Mouse (Mus musculus) kidney, embryonic 16.5 days (tissue): Measurements from ENCODE around the gene Cxcr5. TPM values are rescaled to one million over a fixed set of nuclear protein-coding genes. Genes with fewer than 3 reads are reported as not detected.
A peak's percentile ranks its signal among the peaks of the same experiment; 100 is the strongest.

ENCODE experiments used
- ATAC-seq: fragments of 200-750 bp; cut with Nextera tagmentation; 2 replicates; pipeline ENCODE4 v1.8.0; 2017; ENCODE audit warnings: moderate TSS enrichment; ENCODE audit not compliant: low FRiP score, low TSS enrichment
- H3K27ac ChIP-seq: fragments of 300-500 bp; sonication (generic); 2 replicates; pipeline ENCODE4 v1.5.1; 2014; ENCODE audit warnings: low read length
- H3K27me3 ChIP-seq: fragments of 300-500 bp; sonication (generic); 2 replicates; pipeline ENCODE4 v1.6.1; 2014; ENCODE audit warnings: low read length, control low read depth, mixed read lengths; ENCODE audit not compliant: insufficient read depth
- H3K36me3 ChIP-seq: fragments of 300-500 bp; sonication (generic); 2 replicates; pipeline ENCODE4 v1.6.1; 2014; ENCODE audit warnings: low read length, control low read depth, mixed read lengths; ENCODE audit not compliant: insufficient read depth
- H3K4me1 ChIP-seq: fragments of 300-500 bp; sonication (generic); 2 replicates; pipeline ENCODE4 v1.6.1; 2014; ENCODE audit warnings: low read length, control low read depth, mixed read lengths; ENCODE audit not compliant: insufficient read depth
- H3K4me2 ChIP-seq: fragments of 300-500 bp; sonication (generic); replicated peaks from 2 replicates; pipeline ENCODE4 v1.6.1; 2014; ENCODE audit warnings: low read depth, low read length
- H3K4me3 ChIP-seq: fragments of 300-500 bp; sonication (generic); 2 replicates; pipeline ENCODE4 v1.5.1; 2014; ENCODE audit warnings: mild to moderate bottlenecking, low read length
- H3K9ac ChIP-seq: fragments of 300-500 bp; sonication (generic); replicated peaks from 2 replicates; pipeline ENCODE4 v1.6.1; 2014; ENCODE audit warnings: low read length
- H3K9me3 ChIP-seq: fragments of 300-500 bp; sonication (generic); 2 replicates; pipeline ENCODE4 v1.6.1; 2016; ENCODE audit warnings: low read length, control low read depth
- WGBS: fragments of 180-500 bp; shearing (Covaris S2); extraction: QIAGEN DNeasy Blood & Tissue Kit; methylation state at CpG from one replicate; pipeline ENCODE4 v1.1.7; 2014; 5-methylcytosine and 5-hydroxymethylcytosine counted together
- polyA plus RNA-seq: library from polyadenylated mRNA; unstranded; fragments of >200 nt; fragmentation: Nextera tagmentation; extraction: Ambion mirVana; gene quantifications from 2 replicates; pipeline ENCODE4 v1.2.1, GENCODE M21; 2015

The Cxcr5 gene
- polyA plus RNA-seq, 1 experiment from 2014 or later, result 0.11 TPM

GRCm38 (mm10) chr9:44524235-44524826, 37.3 kb downstream of the Cxcr5 start:
- Histone ChIP-seq H3K4me3 (no peak overlapping the region), H3K9me3 (no peaks in the 10 kb centered on the region), H3K9ac (no peak overlapping the region), H3K27ac (no peak overlapping the region), H3K27me3 (no peaks in the 10 kb centered on the region), H3K36me3 (no peaks in the 10 kb centered on the region), H3K4me1 (no peaks in the 10 kb centered on the region), H3K4me2 (no peak overlapping the region)
- no peak for ATAC-seq
- 67% methylated on average over 5 of the region's 5 CpGs for WGBS

GRCm38 (mm10) chr9:44523686-44524085, 38.0 kb downstream of the Cxcr5 start:
- Histone ChIP-seq H3K27ac (no peak overlapping the region), H3K4me2 (no peak overlapping the region), H3K27me3 (no peaks in the 10 kb centered on the region), H3K4me1 (no peaks in the 10 kb centered on the region), H3K4me3 (no peak overlapping the region), H3K9ac (no peak overlapping the region), H3K36me3 (no peaks in the 10 kb centered on the region), H3K9me3 (no peaks in the 10 kb centered on the region)
- 51% methylated on average over 5 of the region's 5 CpGs for WGBS
- ATAC-seq, result no peak

GRCm38 (mm10) chr9:44521927-44522326, 39.8 kb downstream of the Cxcr5 start:
- Histone ChIP-seq H3K36me3 (no peaks in the 10 kb centered on the region), H3K27ac (no peak overlapping the region), H3K9me3 (no peaks in the 10 kb centered on the region), H3K9ac (no peak overlapping the region), H3K27me3 (no peaks in the 10 kb centered on the region), H3K4me1 (no peaks in the 10 kb centered on the region), H3K4me2 (no peak overlapping the region), H3K4me3 (no peak overlapping the region)
- ATAC-seq, result no peak
- 72% methylated on average over 10 of the region's 10 CpGs for WGBS

- no peak overlapping the region for H3K9ac ChIP-seq
- H3K27me3 ChIP-seq, result no peaks in the 10 kb centered on the region
- H3K4me2 ChIP-seq, result no peak overlapping the region
- peaks cover 8% of the 10 kb centered on the region; the same call in 1 of the 2 replicates for H3K4me1 ChIP-seq
- no peak overlapping the region for H3K4me3 ChIP-seq
- WGBS, result 57% methylated on average over 7 of the region's 7 CpGs
- H3K27ac ChIP-seq, result no peak overlapping the region
- no peaks in the 10 kb centered on the region for H3K9me3 ChIP-seq
- no peaks in the 10 kb centered on the region for H3K36me3 ChIP-seq
- no peak for ATAC-seq
Observed at GRCm38 (mm10) chr9:44518068-44518467, 43.6 kb downstream of the Cxcr5 start.

GRCm38 (mm10) chr9:44517368-44517767, 44.3 kb downstream of the Cxcr5 start:
- H3K27ac ChIP-seq, result no peak overlapping the region
- no peaks in the 10 kb centered on the region for H3K27me3 ChIP-seq

GRCm38 (mm10) chr9:44515891-44516290, 45.8 kb downstream of the Cxcr5 start:
- Histone ChIP-seq H3K4me1 (peaks cover 19% of the 10 kb centered on the region), H3K9ac (no peak overlapping the region), H3K36me3 (no peaks in the 10 kb centered on the region), H3K9me3 (no peaks in the 10 kb centered on the region), H3K27ac (peak overlapping the region; percentile 37), H3K4me3 (no peak overlapping the region), H3K4me2 (no peak overlapping the region), H3K27me3 (no peaks in the 10 kb centered on the region)
- no peak for ATAC-seq
- 89% methylated on average over 5 of the region's 5 CpGs for WGBS

More at GRCm38 (mm10) chr9:44517368-44517767, 44.3 kb downstream of the Cxcr5 start:
- H3K4me2 ChIP-seq, result no peak overlapping the region
- no peak overlapping the region for H3K4me3 ChIP-seq
- no peak overlapping the region for H3K9ac ChIP-seq
- peaks cover 10% of the 10 kb centered on the region; the same call in 1 of the 2 replicates for H3K4me1 ChIP-seq
- no peaks in the 10 kb centered on the region for H3K9me3 ChIP-seq
- 74% methylated on average over 4 of the region's 4 CpGs for WGBS
- no peaks in the 10 kb centered on the region for H3K36me3 ChIP-seq
- ATAC-seq, result no peak

- Histone ChIP-seq H3K4me3 (no peak overlapping the region), H3K4me2 (peak overlapping the region; percentile 28), H3K27me3 (no peaks in the 10 kb centered on the region), H3K27ac (peak overlapping the region; percentile 37), H3K4me1 (peaks cover 24% of the 10 kb centered on the region), H3K9ac (no peak overlapping the region), H3K9me3 (no peaks in the 10 kb centered on the region), H3K36me3 (no peaks in the 10 kb centered on the region)
- peak; percentile 70; the same call in 1 of the 2 replicates for ATAC-seq
- 57% methylated on average over 12 of the region's 12 CpGs for WGBS
Observed at GRCm38 (mm10) chr9:44515131-44515751, 46.4 kb downstream of the Cxcr5 start.

- H3K27me3 ChIP-seq, result no peaks in the 10 kb centered on the region
- WGBS, result 91% methylated on average over 5 of the region's 5 CpGs
- no peak for ATAC-seq
- no peaks in the 10 kb centered on the region for H3K9me3 ChIP-seq
- peaks cover 32% of the 10 kb centered on the region for H3K4me1 ChIP-seq
- no peaks in the 10 kb centered on the region for H3K36me3 ChIP-seq
- H3K27ac ChIP-seq, result no peak overlapping the region
- no peak overlapping the region for H3K4me2 ChIP-seq
- no peak overlapping the region for H3K9ac ChIP-seq
- no peak overlapping the region for H3K4me3 ChIP-seq
Observed at GRCm38 (mm10) chr9:44514147-44514546, 47.5 kb downstream of the Cxcr5 start.

- Histone ChIP-seq H3K4me2 (no peak overlapping the region), H3K27me3 (no peaks in the 10 kb centered on the region), H3K9me3 (no peaks in the 10 kb centered on the region), H3K4me1 (peaks cover 35% of the 10 kb centered on the region), H3K36me3 (peaks cover 4% of the 10 kb centered on the region), H3K27ac (no peak overlapping the region), H3K4me3 (no peak overlapping the region), H3K9ac (no peak overlapping the region)
- no peak for ATAC-seq
- WGBS, result 69% methylated on average over 20 of the region's 20 CpGs
Observed at GRCm38 (mm10) chr9:44513610-44514009, 48.1 kb downstream of the Cxcr5 start.

- no peak overlapping the region for H3K4me2 ChIP-seq
- H3K4me1 ChIP-seq, result peaks cover 35% of the 10 kb centered on the region
- H3K27ac ChIP-seq, result no peak overlapping the region
- 87% methylated on average over 11 of the region's 11 CpGs for WGBS
- H3K36me3 ChIP-seq, result peaks cover 9% of the 10 kb centered on the region
- H3K4me3 ChIP-seq, result no peak overlapping the region
- no peak for ATAC-seq
- no peak overlapping the region for H3K9ac ChIP-seq
- H3K27me3 ChIP-seq, result no peaks in the 10 kb centered on the region
- H3K9me3 ChIP-seq, result no peaks in the 10 kb centered on the region
Observed at GRCm38 (mm10) chr9:44513121-44513520, 48.6 kb downstream of the Cxcr5 start.
